Mouse (Mus musculus): ENCODE measurements around the gene Gm10277. TPM values are rescaled to one million over a fixed set of nuclear protein-coding genes. Genes with fewer than 3 reads are reported as not detected.

The Gm10277 gene
- 2.4 and 2.7 TPM in 2 replicates for polyA plus RNA-seq (2016; fragmentation: Nextera tagmentation; extraction: Ambion mirVana)

GRCm38 (mm10) chr11:77787707-77788106 is at the start of gene Gm10277:
Gm10277 (minus strand) TSS chr11:77787747.
- Histone ChIP-seq H3K27me3 (replicated peaks) (no peaks in the 10 kb centered on the region), H3K27ac (no peak within 1 kb of the TSS), H3K9me3 (no peaks in the 10 kb centered on the region), H3K4me2 (replicated peaks) (no peak within 1 kb of the TSS), H3K4me1 (peaks cover 66% of the 10 kb centered on the region), H3K36me3 (no peaks in the 10 kb centered on the region), H3K4me3 (no peak within 1 kb of the TSS), H3K9ac (no peak within 1 kb of the TSS)
- 88% methylated on average over 5 of the region's 5 CpGs for WGBS
- no peak for ATAC-seq (ENCODE audit: low FRiP score, low read depth)

- 59% methylated on average over 4 of the region's 4 CpGs for WGBS
- Histone ChIP-seq H3K27ac (no peak overlapping the region), H3K9ac (no peak overlapping the region), H3K36me3 (peaks cover 75% of the 10 kb centered on the region), H3K4me2 (replicated peaks) (no peak overlapping the region), H3K4me3 (no peak overlapping the region), H3K9me3 (no peaks in the 10 kb centered on the region), H3K4me1 (peaks cover 15% of the 10 kb centered on the region; the same call in 1 of the 2 replicates), H3K27me3 (replicated peaks) (peaks cover 9% of the 10 kb centered on the region; the same call in 1 of the 2 replicates)
- ATAC-seq (ENCODE audit: low FRiP score, low read depth): no peak
Measured at GRCm38 (mm10) chr11:77836751-77837150, 49.2 kb upstream of the Gm10277 start.

DNA sequence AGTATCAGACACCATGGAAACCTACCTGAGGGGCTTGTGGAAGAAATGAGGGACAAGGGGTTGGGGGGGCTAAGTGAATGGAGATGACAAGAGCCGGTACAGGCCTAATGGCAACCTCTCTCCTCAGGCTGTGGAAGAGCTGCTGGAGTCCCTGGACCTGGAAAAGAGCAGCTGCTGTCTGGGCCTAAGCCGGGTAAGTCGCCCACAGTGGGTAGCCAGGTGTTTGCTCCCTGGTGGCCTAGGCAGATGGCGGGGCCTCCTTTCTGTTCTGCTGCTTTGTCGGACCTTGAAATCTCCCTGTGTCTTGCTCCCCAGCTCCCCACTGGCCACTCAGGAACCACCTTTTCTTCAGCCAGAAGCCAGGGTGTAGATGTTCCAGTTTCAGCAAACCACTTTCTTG is 48.7 kb upstream of the Gm10277 start:
- no peak for ATAC-seq (ENCODE audit: low FRiP score, low read depth)
- Histone ChIP-seq H3K9me3 (no peaks in the 10 kb centered on the region), H3K27ac (no peak overlapping the region), H3K4me2 (replicated peaks) (no peak overlapping the region), H3K4me3 (no peak overlapping the region), H3K27me3 (replicated peaks) (peaks cover 8% of the 10 kb centered on the region; the same call in 1 of the 2 replicates), H3K9ac (no peak overlapping the region), H3K36me3 (peaks cover 70% of the 10 kb centered on the region), H3K4me1 (peaks cover 11% of the 10 kb centered on the region; the same call in 1 of the 2 replicates)
- WGBS: 76% methylated on average over 5 of the region's 5 CpGs

DNA sequence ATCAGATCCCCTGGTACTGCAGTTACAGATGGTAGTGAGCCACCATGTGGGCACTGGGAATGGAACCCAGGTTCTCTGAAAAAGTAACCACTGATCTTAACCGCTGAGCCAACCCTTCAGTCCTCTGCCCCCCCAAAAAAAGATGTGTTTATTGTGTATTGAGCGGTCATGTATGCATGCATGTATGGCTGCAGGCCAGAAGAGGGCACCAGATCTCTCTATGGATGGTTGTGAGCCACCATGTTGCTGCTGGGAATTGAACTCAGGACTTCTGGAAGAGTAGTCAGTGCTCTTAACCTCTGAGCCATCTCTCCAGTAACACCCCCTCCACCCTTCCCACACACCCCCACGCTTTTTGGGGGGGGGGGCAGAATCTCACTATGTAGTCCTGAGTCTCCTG is 47.6 kb upstream of the Gm10277 start:
- no peak overlapping the region for H3K9ac ChIP-seq
- no peak overlapping the region for H3K4me3 ChIP-seq
- H3K27ac ChIP-seq: no peak overlapping the region
- 82% methylated on average over 3 of the region's 3 CpGs for WGBS
- no peak overlapping the region for H3K4me2 ChIP-seq (replicated peaks)
- peaks cover 61% of the 10 kb centered on the region for H3K36me3 ChIP-seq
- no peaks in the 10 kb centered on the region for H3K9me3 ChIP-seq
- ATAC-seq (ENCODE audit: low FRiP score, low read depth): no peak
- peaks cover 10% of the 10 kb centered on the region for H3K27me3 ChIP-seq (replicated peaks)
- H3K4me1 ChIP-seq: peaks cover 11% of the 10 kb centered on the region

GRCm38 (mm10) chr11:77832541-77832940 is 45.0 kb upstream of the Gm10277 start:
- H3K36me3 ChIP-seq: peaks cover 67% of the 10 kb centered on the region
- peaks cover 18% of the 10 kb centered on the region for H3K4me1 ChIP-seq
- H3K4me2 ChIP-seq (replicated peaks): no peak overlapping the region
- H3K4me3 ChIP-seq: no peak overlapping the region
- peaks cover 22% of the 10 kb centered on the region for H3K27me3 ChIP-seq (replicated peaks)
- H3K9me3 ChIP-seq: no peaks in the 10 kb centered on the region
- H3K9ac ChIP-seq: no peak overlapping the region
- no peak overlapping the region for H3K27ac ChIP-seq
- WGBS: 89% methylated on average over 4 of the region's 4 CpGs
- ATAC-seq (ENCODE audit: low FRiP score, low read depth): no peak

- Histone ChIP-seq H3K27ac (no peak overlapping the region), H3K9me3 (no peaks in the 10 kb centered on the region), H3K27me3 (replicated peaks) (peaks cover 34% of the 10 kb centered on the region), H3K4me3 (no peak overlapping the region), H3K9ac (0 out of 2 replicates have a peak overlapping the region, but pooled peaks have one; percentile 38), H3K4me2 (replicated peaks) (no peak overlapping the region), H3K4me1 (peaks cover 24% of the 10 kb centered on the region), H3K36me3 (peaks cover 52% of the 10 kb centered on the region)
- ATAC-seq (ENCODE audit: low FRiP score, low read depth): no peak
- WGBS: 55% methylated on average over 7 of the region's 7 CpGs
Measured at GRCm38 (mm10) chr11:77830875-77831274, 43.3 kb upstream of the Gm10277 start.

DNA sequence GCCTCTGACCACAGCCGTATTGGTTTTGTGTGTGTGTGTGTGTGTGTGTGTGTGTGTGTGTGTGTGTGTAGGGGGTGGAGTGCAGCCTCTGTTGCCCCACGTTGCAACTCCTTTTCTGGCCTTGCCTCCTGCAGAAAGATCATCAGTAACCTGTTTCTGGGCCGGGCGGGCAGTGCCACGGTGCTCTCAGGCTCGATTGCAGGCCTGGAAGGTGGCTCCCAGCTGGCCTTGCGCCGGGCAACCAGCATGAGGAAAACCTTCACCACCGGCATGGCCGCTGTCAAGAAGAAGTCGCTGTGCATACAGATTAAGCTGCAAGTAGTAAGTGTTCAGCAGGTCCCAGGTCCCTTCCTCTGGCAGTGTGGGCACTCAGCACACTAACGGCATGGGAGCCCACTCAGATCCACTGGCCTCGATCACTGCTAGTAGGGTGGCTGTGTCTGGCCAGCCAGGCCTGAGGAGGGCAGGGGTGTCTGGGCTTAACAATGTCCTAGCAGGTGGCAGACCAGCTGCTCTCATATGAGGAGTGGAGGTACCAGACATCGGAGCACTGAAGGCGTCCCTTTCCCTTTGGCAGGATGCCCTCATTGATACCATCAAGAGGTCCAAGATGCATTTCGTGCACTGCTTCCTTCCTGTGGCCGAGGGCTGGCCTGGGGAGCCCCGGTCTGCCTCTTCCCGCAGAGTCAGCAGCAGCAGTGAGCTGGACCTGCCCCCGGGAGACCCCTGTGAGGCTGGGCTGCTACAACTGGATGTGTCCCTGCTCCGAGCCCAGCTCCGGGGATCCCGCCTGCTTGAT is 41.7 kb upstream of the Gm10277 start:
- H3K9me3 ChIP-seq: no peaks in the 10 kb centered on the region
- H3K9ac ChIP-seq: no peak overlapping the region
- no peak overlapping the region; the same call in 1 of the 2 replicates for H3K4me2 ChIP-seq (replicated peaks)
- no peak overlapping the region for H3K4me3 ChIP-seq
- WGBS: 82% methylated on average over 23 of the region's 23 CpGs
- no peak overlapping the region for H3K27ac ChIP-seq
- peaks cover 48% of the 10 kb centered on the region for H3K36me3 ChIP-seq
- peaks cover 40% of the 10 kb centered on the region for H3K27me3 ChIP-seq (replicated peaks)
- no peak for ATAC-seq (ENCODE audit: low FRiP score, low read depth)
- H3K4me1 ChIP-seq: peaks cover 29% of the 10 kb centered on the region

GRCm38 (mm10) chr11:77828163-77828562 is 40.6 kb upstream of the Gm10277 start:
- H3K36me3 ChIP-seq: peaks cover 52% of the 10 kb centered on the region
- no peak overlapping the region for H3K27ac ChIP-seq
- ATAC-seq (ENCODE audit: low FRiP score, low read depth): no peak
- H3K9ac ChIP-seq: no peak overlapping the region
- H3K4me1 ChIP-seq: peaks cover 29% of the 10 kb centered on the region
- no peak overlapping the region for H3K4me2 ChIP-seq (replicated peaks)
- no peak overlapping the region for H3K4me3 ChIP-seq
- WGBS: 85% methylated on average over 5 of the region's 5 CpGs
- H3K27me3 ChIP-seq (replicated peaks): peaks cover 50% of the 10 kb centered on the region
- no peaks in the 10 kb centered on the region for H3K9me3 ChIP-seq

- no peak overlapping the region for H3K4me2 ChIP-seq (replicated peaks)
- no peak overlapping the region for H3K27ac ChIP-seq
- H3K4me1 ChIP-seq: peaks cover 36% of the 10 kb centered on the region
- H3K9me3 ChIP-seq: no peaks in the 10 kb centered on the region
- no peak overlapping the region for H3K9ac ChIP-seq
- H3K4me3 ChIP-seq: no peak overlapping the region
- H3K27me3 ChIP-seq (replicated peaks): peaks cover 51% of the 10 kb centered on the region
- peaks cover 47% of the 10 kb centered on the region for H3K36me3 ChIP-seq
- ATAC-seq (ENCODE audit: low FRiP score, low read depth): no peak
- WGBS: 55% methylated on average over 18 of the region's 18 CpGs
Measured at GRCm38 (mm10) chr11:77827241-77827995, 39.9 kb upstream of the Gm10277 start.

DNA sequence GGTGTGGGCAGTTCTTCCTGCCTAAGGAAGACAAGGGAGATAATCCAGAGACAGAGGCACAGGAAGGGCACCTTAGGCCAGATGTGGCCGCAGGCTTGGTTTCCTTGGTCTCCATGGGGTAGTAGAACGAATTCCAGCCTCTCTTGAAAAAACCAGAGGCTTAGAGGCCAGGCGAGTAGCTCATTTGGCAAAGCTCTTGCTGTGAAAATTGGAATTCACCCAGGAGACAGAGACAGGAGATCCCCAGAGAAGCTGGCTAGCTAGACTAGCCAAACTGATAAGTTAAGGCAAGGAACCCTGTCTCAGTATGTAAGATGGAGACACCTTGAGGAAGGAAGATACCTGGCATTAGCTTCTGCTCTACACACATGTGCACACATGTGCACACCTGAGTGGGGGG is 38.8 kb upstream of the Gm10277 start:
- Histone ChIP-seq H3K9ac (no peak overlapping the region), H3K27ac (no peak overlapping the region), H3K4me2 (replicated peaks) (no peak overlapping the region), H3K36me3 (peaks cover 47% of the 10 kb centered on the region), H3K27me3 (replicated peaks) (peaks cover 51% of the 10 kb centered on the region), H3K4me3 (no peak overlapping the region), H3K9me3 (no peaks in the 10 kb centered on the region), H3K4me1 (peaks cover 37% of the 10 kb centered on the region)
- WGBS: 50% methylated on average over 3 of the region's 3 CpGs
- ATAC-seq (ENCODE audit: low FRiP score, low read depth): no peak

DNA sequence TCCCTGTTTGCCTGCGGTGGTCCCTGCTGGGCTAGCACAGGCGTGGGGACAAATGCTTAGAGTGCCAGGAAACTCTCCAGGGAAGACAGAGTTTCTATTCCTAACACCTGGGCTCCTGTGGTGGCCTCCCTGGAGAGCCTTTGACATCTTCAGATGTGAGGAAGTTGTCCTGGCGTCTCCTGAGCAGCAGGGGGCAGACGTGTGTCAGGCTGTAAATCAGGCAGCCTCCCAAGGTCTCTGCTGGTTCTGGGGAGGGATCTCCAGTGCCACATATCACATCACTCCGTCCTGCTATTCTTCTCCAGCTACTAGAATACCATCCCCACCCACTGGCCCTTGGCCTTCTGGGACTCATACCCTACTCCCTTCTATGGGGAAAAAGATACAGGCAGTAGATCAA is 38.3 kb upstream of the Gm10277 start:
- no peak for ATAC-seq (ENCODE audit: low FRiP score, low read depth)
- peaks cover 34% of the 10 kb centered on the region for H3K4me1 ChIP-seq
- 2% methylated on average over 5 of the region's 5 CpGs for WGBS
- H3K9ac ChIP-seq: no peak overlapping the region
- no peak overlapping the region for H3K27ac ChIP-seq
- peaks cover 49% of the 10 kb centered on the region for H3K27me3 ChIP-seq (replicated peaks)
- peaks cover 52% of the 10 kb centered on the region for H3K36me3 ChIP-seq
- no peaks in the 10 kb centered on the region for H3K9me3 ChIP-seq
- H3K4me2 ChIP-seq (replicated peaks): no peak overlapping the region
- H3K4me3 ChIP-seq: no peak overlapping the region

DNA sequence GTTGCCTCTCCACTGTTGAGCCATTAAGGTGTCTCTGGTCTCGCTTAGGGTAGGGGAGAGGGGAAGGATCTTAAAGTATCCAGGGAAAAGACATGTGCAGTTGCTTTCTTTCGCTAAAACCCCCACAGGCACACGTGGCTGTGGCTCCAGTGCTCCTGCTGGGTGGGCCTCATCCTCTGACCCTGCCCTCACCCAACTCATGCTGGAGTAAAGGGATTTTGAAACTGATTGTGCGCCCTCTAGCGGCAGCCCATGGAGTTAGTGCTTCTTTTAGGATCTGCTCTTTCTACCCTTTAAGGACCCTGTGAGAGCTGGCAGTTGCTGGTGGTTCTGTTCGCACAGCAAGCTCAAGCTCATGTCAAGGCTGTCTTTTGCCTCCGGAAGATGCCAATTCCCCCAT is 35.2 kb upstream of the Gm10277 start:
- Histone ChIP-seq H3K9me3 (no peaks in the 10 kb centered on the region), H3K4me2 (replicated peaks) (no peak overlapping the region), H3K27me3 (replicated peaks) (peaks cover 35% of the 10 kb centered on the region), H3K9ac (no peak overlapping the region), H3K36me3 (peaks cover 60% of the 10 kb centered on the region), H3K4me3 (no peak overlapping the region), H3K4me1 (peaks cover 19% of the 10 kb centered on the region; the same call in 1 of the 2 replicates), H3K27ac (no peak overlapping the region)
- no peak for ATAC-seq (ENCODE audit: low FRiP score, low read depth)
- 16% methylated on average over 7 of the region's 7 CpGs for WGBS
